Mouse (Mus musculus) myocyte (in vitro differentiated cells): ENCODE data around the gene Chd9. TPM values are rescaled to one million over a fixed set of nuclear protein-coding genes. Genes with fewer than 3 reads are reported as not detected.

Experiments
- H3K27me3 ChIP-seq: one replicate; pipeline ENCODE4 v1.6.1; 2011; ENCODE audit not compliant: control insufficient read depth, insufficient read depth, insufficient read length
- H3K36me3 ChIP-seq: one replicate; pipeline ENCODE4 v1.6.1; 2011; ENCODE audit not compliant: control insufficient read depth, insufficient read depth
- H3K4me2 ChIP-seq: one replicate; pipeline ENCODE4 v1.6.1; 2011; ENCODE audit warnings: low read depth, control low read depth
- H3K4me3 ChIP-seq: one replicate; pipeline ENCODE4 v1.5.1; 2011; ENCODE audit warnings: mild to moderate bottlenecking, control low read depth, moderate library complexity
- H3K79me2 ChIP-seq: one replicate; pipeline ENCODE4 v1.6.1; 2011; ENCODE audit not compliant: control insufficient read depth, insufficient read depth
- H3ac ChIP-seq: one replicate; pipeline ENCODE4 v1.6.1; 2011; ENCODE audit not compliant: control insufficient read depth, insufficient read length
- CEBPB ChIP-seq: IDR thresholded peaks from 2 replicates; pipeline ENCODE4 v1.6.1; 2011; ENCODE audit warnings: mild to moderate bottlenecking, moderate library complexity; ENCODE audit not compliant: poor library complexity, insufficient read depth, severe bottlenecking
- E2F4 ChIP-seq: IDR thresholded peaks from one replicate; pipeline ENCODE4 v1.6.1; 2011; ENCODE audit warnings: mild to moderate bottlenecking, control low read depth, moderate library complexity; ENCODE audit not compliant: insufficient read depth
- MAX ChIP-seq: IDR thresholded peaks from one replicate; pipeline ENCODE4 v1.6.1; 2011; ENCODE audit warnings: low read depth, mild to moderate bottlenecking, control low read depth
- MYOD1 ChIP-seq, 3 experiments: IDR thresholded peaks; one replicate each; pipeline ENCODE4 v1.6.1; 2011; ENCODE audit warnings: control low read depth in 2 of 3, low read depth in 2 of 3, mild to moderate bottlenecking in 2 of 3, moderate library complexity in 1 of 3; ENCODE audit not compliant: insufficient read length in 2 of 3, control insufficient read depth in 1 of 3
- MYOG ChIP-seq, 3 experiments: IDR thresholded peaks; one replicate each; pipeline ENCODE4 v1.6.1; 2011; ENCODE audit warnings: control low read depth in 2 of 3, low read depth in 2 of 3, mild to moderate bottlenecking in 2 of 3; ENCODE audit not compliant: insufficient read length in 2 of 3, control insufficient read depth in 1 of 3, insufficient read depth in 1 of 3
- POLR2A ChIP-seq: IDR thresholded peaks from one replicate; pipeline ENCODE4 v1.6.1; 2011; ENCODE audit warnings: low read depth, mild to moderate bottlenecking, control low read depth, moderate library complexity; ENCODE audit not compliant: insufficient read length
- POLR2AphosphoS2 ChIP-seq: IDR thresholded peaks from one replicate; pipeline ENCODE4 v1.6.1; 2011; ENCODE audit warnings: low read depth, control low read depth; ENCODE audit not compliant: insufficient read length
- REST ChIP-seq: IDR thresholded peaks from one replicate; pipeline ENCODE4 v1.6.1; 2011; ENCODE audit warnings: mild to moderate bottlenecking, control low read depth, moderate library complexity; ENCODE audit not compliant: insufficient read depth, insufficient read length
- SRF ChIP-seq: IDR thresholded peaks from one replicate; pipeline ENCODE4 v1.6.1; 2011; ENCODE audit warnings: low read depth; ENCODE audit not compliant: control insufficient read depth, insufficient read length
- TCF12 ChIP-seq: IDR thresholded peaks from one replicate; pipeline ENCODE4 v1.6.1; 2011; ENCODE audit warnings: mild to moderate bottlenecking, control low read depth; ENCODE audit not compliant: poor library complexity, insufficient read depth, severe bottlenecking
- TCF3 ChIP-seq: IDR thresholded peaks from one replicate; pipeline ENCODE4 v1.6.1; 2011; ENCODE audit warnings: low read depth, control low read depth; ENCODE audit not compliant: insufficient read length
- USF1 ChIP-seq: IDR thresholded peaks from one replicate; pipeline ENCODE4 v1.6.1; 2011; ENCODE audit warnings: low read depth, mild to moderate bottlenecking, control low read depth, moderate library complexity
- polyA plus RNA-seq: library from polyadenylated mRNA; unstranded; fragments of >200 nt; fragmentation: generic; extraction: Trizol; gene quantifications from one replicate; pipeline ENCODE4 v1.2.1, GENCODE M21; 2012; ENCODE audit warnings: missing spikeins

Gene Chd9
- polyA plus RNA-seq, 1 experiment, result 29.6 TPM

DNA sequence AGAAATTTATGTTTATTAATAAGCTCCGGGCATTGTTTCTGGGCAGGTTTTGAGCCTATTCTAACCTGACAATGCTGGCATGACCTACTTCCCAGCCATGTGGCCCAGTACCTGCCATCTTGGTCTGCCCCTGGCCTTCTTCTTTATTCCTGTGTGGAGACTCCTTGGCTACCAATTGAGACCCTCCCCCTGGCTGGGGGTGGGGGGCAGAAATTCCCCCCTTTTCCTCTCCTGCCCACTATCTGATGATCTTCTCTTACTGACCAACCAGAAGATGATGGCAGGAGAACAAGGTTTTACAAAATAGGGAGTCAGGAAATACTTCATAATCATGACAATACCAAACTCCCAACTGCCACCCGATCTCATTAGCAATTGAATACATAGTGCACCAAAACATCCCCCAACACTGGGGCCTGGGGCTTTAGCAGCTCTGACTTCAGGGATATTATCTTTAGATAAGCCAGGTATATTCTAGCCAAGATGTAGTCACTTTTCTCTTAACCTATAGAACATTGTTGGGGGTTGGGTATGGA lies 76.1 kb downstream of the Chd9 start:
- no peak overlapping the region for H3K4me3 ChIP-seq
- no peaks in the 10 kb centered on the region for H3K27me3 ChIP-seq
- TF ChIP-seq MYOD1 (IDR thresholded peaks at IDR 0.05; ENCODE audit: control insufficient read depth in 1 of 3, insufficient read length in 2 of 3, low read depth in 2 of 3) (no peak), TCF12 (no peak), REST (no peak), TCF3 (no peak)
- H3K79me2 ChIP-seq, result no peaks in the 10 kb centered on the region
- H3ac ChIP-seq, result no peak overlapping the region
- H3K36me3 ChIP-seq, result no peaks in the 10 kb centered on the region
- no peak overlapping the region for H3K4me2 ChIP-seq

DNA sequence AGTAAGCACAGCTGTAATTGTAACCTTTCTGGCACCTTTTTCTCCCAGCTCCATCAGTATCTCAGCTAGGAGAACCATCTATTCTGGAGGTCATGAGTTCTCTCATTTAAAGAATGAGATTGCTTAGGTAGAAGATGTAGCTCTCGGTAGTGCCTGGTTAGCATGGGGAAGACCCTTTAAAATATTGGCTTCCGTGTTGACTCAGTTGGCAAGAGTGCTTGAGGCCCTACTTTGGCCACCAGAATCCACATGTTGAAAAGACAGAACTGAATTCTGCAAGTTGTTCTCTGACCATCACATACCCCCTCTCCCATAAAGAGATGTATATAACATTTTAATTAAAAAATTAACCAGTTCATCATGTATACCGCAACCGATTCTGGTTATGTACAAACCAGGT lies 78.8 kb downstream of the Chd9 start:
- Histone ChIP-seq H3K4me3 (peak overlapping the region; percentile 34), H3K27me3 (no peaks in the 10 kb centered on the region), H3K36me3 (no peaks in the 10 kb centered on the region), H3K4me2 (no peak overlapping the region), H3ac (no peak overlapping the region), H3K79me2 (no peaks in the 10 kb centered on the region)
- no peak for TF ChIP-seq REST
- TF ChIP-seq POLR2A, result no peak

DNA sequence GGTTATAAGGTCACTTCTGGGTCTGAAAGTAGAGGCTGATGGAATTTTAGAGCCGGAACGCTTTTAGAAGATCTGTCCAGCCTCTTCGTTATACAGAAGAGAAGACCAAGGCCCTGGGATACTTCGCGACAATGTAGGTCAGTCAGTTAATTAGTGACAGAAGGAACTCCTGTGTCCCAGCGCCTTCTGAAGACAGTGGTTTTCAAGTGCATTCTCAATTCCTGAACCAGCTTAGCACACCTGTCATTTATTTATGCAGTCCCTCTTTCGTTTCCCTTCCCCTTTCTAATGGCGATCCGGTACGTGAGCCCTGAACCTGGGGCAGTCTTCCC lies 79.3 kb downstream of the Chd9 start:
- H3K27me3 ChIP-seq, result no peaks in the 10 kb centered on the region
- H3K36me3 ChIP-seq, result no peaks in the 10 kb centered on the region
- peak overlapping the region; percentile 90 for H3K4me2 ChIP-seq
- no peak for TF ChIP-seq USF1
- TF ChIP-seq SRF, result no peak
- no peak for TF ChIP-seq CEBPB
- TF ChIP-seq TCF3, result no peak
- TF ChIP-seq E2F4, result no peak
- TF ChIP-seq MYOG (IDR thresholded peaks at IDR 0.05; ENCODE audit: control insufficient read depth in 1 of 3, insufficient read depth in 1 of 3, insufficient read length in 2 of 3, low read depth in 2 of 3), result no peak
- TF ChIP-seq MYOD1 (IDR thresholded peaks at IDR 0.05; ENCODE audit: control insufficient read depth in 1 of 3, insufficient read length in 2 of 3, low read depth in 2 of 3), result no peak
- no peak for TF ChIP-seq MAX
- TF ChIP-seq POLR2A, result no peak
- no peak for TF ChIP-seq TCF12
- no peak for TF ChIP-seq REST
- no peak for TF ChIP-seq POLR2AphosphoS2
- H3ac ChIP-seq, result peak overlapping the region; percentile 65
- no peaks in the 10 kb centered on the region for H3K79me2 ChIP-seq
- peak overlapping the region; percentile 34 for H3K4me3 ChIP-seq

DNA sequence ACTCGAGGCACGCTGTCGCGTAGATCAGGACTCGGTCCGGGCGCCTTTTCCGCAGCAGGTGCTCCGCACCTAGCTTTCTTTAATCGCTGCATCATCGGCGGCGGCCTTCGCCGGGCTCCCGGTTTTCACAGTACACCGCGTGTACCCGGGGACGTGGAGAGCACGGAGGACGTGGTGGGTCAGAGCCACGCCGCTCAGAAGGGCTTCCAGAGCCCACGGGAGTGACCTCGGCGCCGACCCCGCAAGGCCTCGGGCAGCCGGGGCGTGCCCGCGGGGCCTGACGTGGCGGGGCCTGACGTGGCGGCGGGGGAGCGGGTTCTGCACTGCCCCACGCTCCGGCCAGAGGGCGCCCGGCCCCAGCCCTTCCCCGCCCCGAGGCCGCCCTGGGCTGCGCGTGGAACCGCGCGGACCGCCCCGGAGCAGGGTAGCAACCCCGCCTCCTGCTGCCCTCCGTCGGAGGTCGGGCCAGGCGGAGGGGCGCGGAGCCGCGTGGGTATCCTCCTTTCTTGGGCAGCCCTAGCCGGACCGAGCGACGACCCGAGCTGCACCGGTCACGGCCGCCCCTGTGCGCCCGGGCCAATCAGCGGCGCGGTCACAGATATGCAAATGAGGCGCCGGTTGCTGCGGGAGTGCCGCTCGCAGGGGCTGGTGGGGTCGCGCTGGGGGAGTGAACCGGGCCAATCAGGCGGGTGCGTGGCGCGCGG lies 79.8 kb downstream of the Chd9 start:
- Histone ChIP-seq H3K36me3 (no peaks in the 10 kb centered on the region), H3K79me2 (no peaks in the 10 kb centered on the region), H3K4me3 (peak overlapping the region; percentile 34), H3ac (peak overlapping the region; percentile 65), H3K27me3 (no peaks in the 10 kb centered on the region), H3K4me2 (peak overlapping the region; percentile 90)
- peak; percentile 10 for TF ChIP-seq SRF
- TF ChIP-seq TCF12, result no peak
- no peak for TF ChIP-seq TCF3
- peak; percentile 25 for TF ChIP-seq POLR2AphosphoS2
- no peak for TF ChIP-seq MYOG (IDR thresholded peaks at IDR 0.05; ENCODE audit: control insufficient read depth in 1 of 3, insufficient read depth in 1 of 3, insufficient read length in 2 of 3, low read depth in 2 of 3)
- TF ChIP-seq CEBPB, result no peak
- TF ChIP-seq MYOD1 (IDR thresholded peaks at IDR 0.05; ENCODE audit: control insufficient read depth in 1 of 3, insufficient read length in 2 of 3, low read depth in 2 of 3), result no peak
- no peak for TF ChIP-seq USF1
- no peak for TF ChIP-seq REST
- no peak for TF ChIP-seq E2F4
- TF ChIP-seq POLR2A, result peak; percentile 49
- no peak for TF ChIP-seq MAX

DNA sequence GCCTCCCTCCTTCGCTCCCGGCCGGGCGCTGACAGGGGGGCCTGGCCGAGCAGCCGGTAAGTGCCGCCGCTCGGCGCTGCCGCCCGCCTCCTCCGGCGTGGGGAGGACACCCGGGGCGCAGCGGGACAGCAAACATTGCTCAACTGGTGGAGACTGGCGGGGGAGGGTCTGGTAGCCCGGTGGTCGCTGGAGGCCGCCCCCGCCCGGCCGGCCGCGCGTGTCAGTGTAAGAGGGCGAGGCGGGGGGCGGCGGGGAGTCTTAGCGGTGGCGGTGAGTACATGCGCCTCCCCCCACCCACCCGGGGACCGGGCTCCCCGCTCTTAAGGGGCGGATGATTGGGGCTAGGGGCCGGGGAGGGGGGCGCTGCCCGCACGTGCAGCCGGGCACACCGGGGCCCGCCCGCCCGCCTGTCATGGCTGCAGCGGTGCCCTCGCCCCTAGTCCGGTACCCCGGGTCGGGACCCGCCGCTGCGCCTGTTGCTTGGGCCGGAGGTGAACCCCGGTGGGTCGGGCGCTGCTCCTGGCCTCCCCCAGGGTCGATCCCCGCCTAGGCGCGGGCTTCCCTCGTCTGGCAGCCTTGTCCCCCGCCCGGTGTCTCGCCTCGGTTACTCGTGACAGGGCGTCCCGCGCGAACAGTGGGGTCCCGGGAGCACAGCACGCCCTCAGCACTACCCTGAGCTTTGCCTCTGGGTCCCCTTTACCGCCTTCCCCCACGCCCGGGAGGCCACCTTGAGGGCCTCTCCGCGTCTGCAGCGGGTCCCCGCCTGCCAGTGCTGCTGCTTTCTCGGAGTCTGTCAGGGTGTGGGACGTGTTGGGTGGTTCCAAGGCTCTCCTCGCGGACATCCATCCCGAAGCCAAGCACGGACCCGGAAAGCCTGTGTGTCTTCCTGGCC lies 80.7 kb downstream of the Chd9 start:
- Histone ChIP-seq H3ac (peak overlapping the region; percentile 65), H3K79me2 (no peaks in the 10 kb centered on the region), H3K4me3 (peak overlapping the region; percentile 34), H3K27me3 (no peaks in the 10 kb centered on the region), H3K36me3 (no peaks in the 10 kb centered on the region), H3K4me2 (peak overlapping the region; percentile 72)
- no peak for TF ChIP-seq SRF
- no peak for TF ChIP-seq TCF12
- TF ChIP-seq POLR2AphosphoS2, result peak; percentile 72
- no peak for TF ChIP-seq MYOG (IDR thresholded peaks at IDR 0.05; ENCODE audit: control insufficient read depth in 1 of 3, insufficient read depth in 1 of 3, insufficient read length in 2 of 3, low read depth in 2 of 3)
- no peak for TF ChIP-seq TCF3
- peak; percentile 70 for TF ChIP-seq POLR2A
- no peak for TF ChIP-seq CEBPB
- no peak for TF ChIP-seq REST
- peak in 1 of 3 experiments; percentile 30 for TF ChIP-seq MYOD1 (IDR thresholded peaks at IDR 0.05; ENCODE audit: control insufficient read depth in 1 of 3, insufficient read length in 2 of 3, low read depth in 2 of 3)
- no peak for TF ChIP-seq USF1
- no peak for TF ChIP-seq E2F4
- no peak for TF ChIP-seq MAX
